Mouse (Mus musculus) midbrain, embryonic 11.5 days (tissue): ENCODE results near the gene Prmt2. TPM values are rescaled to one million over a fixed set of nuclear protein-coding genes. Genes with fewer than 3 reads are reported as not detected.
A peak's percentile ranks its signal among the peaks of the same experiment; 100 is the strongest.

Experiments
- ATAC-seq: fragments of 200-750 bp; cut with Nextera tagmentation; 2 replicates; pipeline ENCODE4 v1.8.0; 2017; ENCODE audit warnings: moderate TSS enrichment, moderate library complexity; ENCODE audit not compliant: low FRiP score
- DNase-seq: peaks from one replicate; pipeline ENCODE4 v3.0.0; 2015; ENCODE audit warnings: low spot score; ENCODE audit errors: missing footprints
- H3K27ac ChIP-seq: fragments of 300-500 bp; sonication (generic); 2 replicates; pipeline ENCODE4 v1.5.1; 2014; ENCODE audit warnings: low read depth, low read length
- H3K27me3 ChIP-seq: fragments of 300-500 bp; sonication (generic); 2 replicates; pipeline ENCODE4 v1.6.1; 2014; ENCODE audit warnings: mild to moderate bottlenecking, low read length, moderate library complexity, mixed read lengths; ENCODE audit not compliant: control insufficient read depth, insufficient read depth
- H3K36me3 ChIP-seq: fragments of 300-500 bp; sonication (generic); 2 replicates; pipeline ENCODE4 v1.6.1; 2014; ENCODE audit warnings: mild to moderate bottlenecking, low read length, moderate library complexity, mixed read lengths; ENCODE audit not compliant: control insufficient read depth, insufficient read depth
- H3K4me1 ChIP-seq: fragments of 300-500 bp; sonication (generic); 2 replicates; pipeline ENCODE4 v1.6.1; 2014; ENCODE audit warnings: low read length; ENCODE audit not compliant: control insufficient read depth, insufficient read depth
- H3K4me2 ChIP-seq: fragments of 300-500 bp; sonication (generic); 2 replicates; pipeline ENCODE4 v1.6.1; 2014; ENCODE audit warnings: mild to moderate bottlenecking, moderate library complexity
- H3K4me3 ChIP-seq: fragments of 300-500 bp; sonication (generic); 2 replicates; pipeline ENCODE4 v1.5.1; 2014; ENCODE audit warnings: low read depth, low read length
- H3K9ac ChIP-seq: fragments of 300-500 bp; sonication (generic); 2 replicates; pipeline ENCODE4 v1.6.1; 2014; ENCODE audit warnings: low read length
- H3K9me3 ChIP-seq: fragments of 300-500 bp; sonication (generic); 2 replicates; pipeline ENCODE4 v1.6.1; 2016; ENCODE audit warnings: low read length; ENCODE audit not compliant: control insufficient read depth
- WGBS: fragments of 180-500 bp; shearing (Covaris S2); extraction: QIAGEN DNeasy Blood & Tissue Kit; methylation state at CpG from one replicate; pipeline ENCODE4 v1.1.7; 2014; 5-methylcytosine and 5-hydroxymethylcytosine counted together
- polyA plus RNA-seq: library from polyadenylated mRNA; unstranded; fragments of >200 nt; fragmentation: Nextera tagmentation; extraction: Ambion mirVana; gene quantifications from 2 replicates; pipeline ENCODE4 v1.2.1, GENCODE M21; 2014

The Prmt2 gene
- polyA plus RNA-seq, 1 experiment from 2014 or later = 106 TPM

- no peak overlapping the region for H3K4me2 ChIP-seq
- ATAC-seq (no peak), DNase-seq (no peak)
- H3K4me3 ChIP-seq = no peak overlapping the region
- no peak overlapping the region for H3K27ac ChIP-seq
- H3K27me3 ChIP-seq = no peaks in the 10 kb centered on the region
- H3K4me1 ChIP-seq = peaks cover 4% of the 10 kb centered on the region
- no peaks in the 10 kb centered on the region for H3K36me3 ChIP-seq
- H3K9ac ChIP-seq = no peak overlapping the region
- 93% methylated on average over 12 of the region's 12 CpGs for WGBS
- no peaks in the 10 kb centered on the region for H3K9me3 ChIP-seq
These were observed 20.2 kb upstream of the Prmt2 start for GRCm38 (mm10) chr10:76257719-76258390.

GRCm38 (mm10) chr10:76257231-76257630, 19.6 kb upstream of the Prmt2 start:
- ATAC-seq (no peak), DNase-seq (no peak)
- no peak overlapping the region for H3K4me2 ChIP-seq
- no peak overlapping the region for H3K4me3 ChIP-seq
- no peak overlapping the region for H3K27ac ChIP-seq
- H3K27me3 ChIP-seq = no peaks in the 10 kb centered on the region
- 92% methylated on average over 7 of the region's 7 CpGs for WGBS
- peaks cover 4% of the 10 kb centered on the region for H3K4me1 ChIP-seq
- H3K9me3 ChIP-seq = no peaks in the 10 kb centered on the region
- H3K36me3 ChIP-seq = no peaks in the 10 kb centered on the region
- H3K9ac ChIP-seq = no peak overlapping the region

GRCm38 (mm10) chr10:76255617-76256016, 18.0 kb upstream of the Prmt2 start:
- Histone ChIP-seq H3K27me3 (no peaks in the 10 kb centered on the region), H3K4me3 (no peak overlapping the region), H3K27ac (no peak overlapping the region), H3K4me1 (peaks cover 4% of the 10 kb centered on the region), H3K9me3 (no peaks in the 10 kb centered on the region), H3K9ac (no peak overlapping the region), H3K4me2 (no peak overlapping the region), H3K36me3 (no peaks in the 10 kb centered on the region)
- no peak for DNase-seq
- no peak for ATAC-seq
- WGBS = 86% methylated on average over 6 of the region's 6 CpGs

- Histone ChIP-seq H3K4me2 (no peak within 1 kb of the TSS), H3K27me3 (no peaks in the 10 kb centered on the region), H3K27ac (no peak within 1 kb of the TSS), H3K9ac (no peak within 1 kb of the TSS), H3K36me3 (no peaks in the 10 kb centered on the region), H3K4me3 (no peak within 1 kb of the TSS), H3K9me3 (no peaks in the 10 kb centered on the region), H3K4me1 (no peaks in the 10 kb centered on the region)
- no peak for ATAC-seq
- DNase-seq = no peak
- WGBS = 82% methylated on average over 4 of the region's 4 CpGs
These were observed 15.9 kb upstream of the Prmt2 start, which contains the start of gene S100b for GRCm38 (mm10) chr10:76253536-76253935. TSS of gene S100b (plus strand) at chr10:76253853.

- Histone ChIP-seq H3K4me3 (no peak overlapping the region), H3K4me1 (peaks cover 2% of the 10 kb centered on the region; the same call in 1 of the 2 replicates), H3K4me2 (no peak overlapping the region), H3K27me3 (no peaks in the 10 kb centered on the region), H3K9ac (no peak overlapping the region), H3K9me3 (no peaks in the 10 kb centered on the region), H3K36me3 (no peaks in the 10 kb centered on the region), H3K27ac (no peak overlapping the region)
- WGBS = 91% methylated on average over 1 of the region's 1 CpGs
- DNase-seq (no peak), ATAC-seq (no peak)
These were observed 15.4 kb upstream of the Prmt2 start for GRCm38 (mm10) chr10:76253079-76253478.

GRCm38 (mm10) chr10:76250870-76251269, 13.2 kb upstream of the Prmt2 start:
- no peak for DNase-seq
- no peaks in the 10 kb centered on the region for H3K9me3 ChIP-seq
- no peak overlapping the region for H3K4me2 ChIP-seq
- H3K4me3 ChIP-seq = no peak overlapping the region
- no peaks in the 10 kb centered on the region for H3K27me3 ChIP-seq
- H3K4me1 ChIP-seq = peaks cover 5% of the 10 kb centered on the region; the same call in 1 of the 2 replicates
- H3K9ac ChIP-seq = no peak overlapping the region
- no peaks in the 10 kb centered on the region for H3K36me3 ChIP-seq
- ATAC-seq = no peak
- H3K27ac ChIP-seq = no peak overlapping the region
- WGBS = 75% methylated on average over 7 of the region's 7 CpGs

GRCm38 (mm10) chr10:76248647-76248968, 10.9 kb upstream of the Prmt2 start:
- ATAC-seq = no peak
- no peak overlapping the region for H3K27ac ChIP-seq
- WGBS = 82% methylated on average over 5 of the region's 5 CpGs

GRCm38 (mm10) chr10:76247960-76248646, 10.4 kb upstream of the Prmt2 start:
- Histone ChIP-seq H3K4me1 (peaks cover 5% of the 10 kb centered on the region; the same call in 1 of the 2 replicates), H3K27me3 (no peaks in the 10 kb centered on the region), H3K4me3 (no peak overlapping the region), H3K4me2 (no peak overlapping the region), H3K27ac (no peak overlapping the region), H3K9me3 (no peaks in the 10 kb centered on the region), H3K36me3 (no peaks in the 10 kb centered on the region), H3K9ac (no peak overlapping the region)
- DNase-seq (peak; percentile 86), ATAC-seq (no peak; the same call in 1 of the 2 replicates)
- WGBS = 38% methylated on average over 21 of the region's 21 CpGs

More at GRCm38 (mm10) chr10:76248647-76248968, 10.9 kb upstream of the Prmt2 start:
- no peak for DNase-seq
- no peak overlapping the region for H3K4me2 ChIP-seq
- no peak overlapping the region for H3K4me3 ChIP-seq
- H3K4me1 ChIP-seq = peaks cover 5% of the 10 kb centered on the region; the same call in 1 of the 2 replicates
- H3K9ac ChIP-seq = no peak overlapping the region
- no peaks in the 10 kb centered on the region for H3K36me3 ChIP-seq
- no peaks in the 10 kb centered on the region for H3K9me3 ChIP-seq
- H3K27me3 ChIP-seq = no peaks in the 10 kb centered on the region

GRCm38 (mm10) chr10:76246601-76247000, 8.9 kb upstream of the Prmt2 start:
- ATAC-seq (no peak), DNase-seq (no peak)
- H3K9ac ChIP-seq = no peak overlapping the region
- peaks cover 5% of the 10 kb centered on the region; the same call in 1 of the 2 replicates for H3K4me1 ChIP-seq
- no peak overlapping the region for H3K4me2 ChIP-seq
- no peaks in the 10 kb centered on the region for H3K36me3 ChIP-seq
- no peaks in the 10 kb centered on the region for H3K27me3 ChIP-seq
- H3K27ac ChIP-seq = no peak overlapping the region
- no peaks in the 10 kb centered on the region for H3K9me3 ChIP-seq
- H3K4me3 ChIP-seq = no peak overlapping the region
- 54% methylated on average over 4 of the region's 4 CpGs for WGBS
